Mouse (Mus musculus): ENCODE data around the gene Prpf6.
A peak's percentile ranks its signal among the peaks of the same experiment; 100 is the strongest.

Prpf6 gene

DNA sequence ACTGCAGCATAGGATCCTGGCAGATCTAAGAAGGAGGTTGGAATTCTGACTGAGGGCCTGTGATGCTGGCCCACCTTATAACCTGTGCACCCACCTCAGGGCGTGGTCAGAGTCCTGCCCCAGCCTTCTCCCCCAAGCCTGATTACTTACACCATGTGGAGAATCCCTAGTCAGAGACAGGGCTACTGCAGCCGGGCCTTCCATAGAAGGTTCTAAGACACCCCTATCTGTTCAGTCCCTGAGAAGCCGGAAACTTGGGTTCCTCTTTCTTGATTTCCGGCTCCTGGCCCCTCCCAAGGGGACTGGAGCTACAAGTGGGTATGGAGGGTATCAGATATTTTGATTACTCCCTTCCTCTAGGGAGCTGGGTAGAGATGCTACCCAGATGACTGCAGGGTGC, 99.9 kb downstream of the Prpf6 start:
- DNase-seq, result no peak

GRCm38 (mm10) chr2:181692304-181692703, 100.6 kb downstream of the Prpf6 start:
- no peak for DNase-seq

DNA sequence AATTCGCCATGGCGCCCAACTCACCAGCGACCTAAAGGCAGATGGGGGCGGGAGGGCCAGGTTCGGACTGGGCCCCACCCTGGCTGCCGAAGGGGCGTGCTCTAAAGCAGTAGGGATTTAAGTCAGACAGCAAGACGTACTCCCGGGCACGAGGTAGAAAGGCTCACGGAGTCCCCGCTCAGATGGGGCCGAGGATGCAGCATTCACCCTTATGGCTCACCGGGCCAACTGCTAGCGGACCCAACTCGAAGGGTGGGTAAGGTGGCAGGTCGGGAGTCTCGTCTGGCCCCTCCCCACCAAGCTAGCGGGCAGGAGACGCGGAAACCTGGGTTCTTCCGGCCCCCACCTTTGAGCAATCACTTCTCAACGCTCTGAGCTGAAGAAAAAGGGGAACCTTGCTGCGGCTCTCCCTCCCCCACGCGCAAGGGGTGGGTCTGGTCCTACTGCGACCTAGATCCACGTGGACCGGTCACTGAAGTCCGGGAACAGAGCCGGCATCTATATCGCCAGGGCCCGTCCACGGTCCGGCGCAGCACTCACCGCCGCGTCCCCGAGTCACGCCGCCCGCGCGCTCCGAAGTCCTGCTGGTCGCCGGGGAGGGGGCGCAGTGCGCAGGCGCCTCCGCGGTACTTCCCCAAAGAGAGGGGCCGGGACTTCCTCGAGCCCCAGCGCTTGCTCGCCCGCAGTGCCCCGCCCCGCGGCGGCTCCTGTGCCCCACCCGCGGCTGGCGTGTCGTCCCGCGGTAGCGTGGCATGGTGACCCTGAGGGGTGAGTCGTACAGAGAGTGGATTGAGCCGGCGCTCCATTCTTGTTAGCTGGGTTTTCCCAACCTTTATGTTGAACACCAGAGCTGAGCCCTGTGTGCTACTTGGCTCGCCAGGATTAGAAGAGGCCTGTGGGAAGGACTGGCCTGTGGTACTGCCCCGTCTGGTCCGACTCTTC, 101.9 kb downstream of the Prpf6 start, which contains the start of gene Rgs19:
Rgs19 (minus strand) TSS at position 639 of the 942 bp plus-strand sequence.
- DNase-seq, result peak; percentile 75

- DNase-seq, result no peak
Observed at GRCm38 (mm10) chr2:181694581-181694980, 102.9 kb downstream of the Prpf6 start.

DNA sequence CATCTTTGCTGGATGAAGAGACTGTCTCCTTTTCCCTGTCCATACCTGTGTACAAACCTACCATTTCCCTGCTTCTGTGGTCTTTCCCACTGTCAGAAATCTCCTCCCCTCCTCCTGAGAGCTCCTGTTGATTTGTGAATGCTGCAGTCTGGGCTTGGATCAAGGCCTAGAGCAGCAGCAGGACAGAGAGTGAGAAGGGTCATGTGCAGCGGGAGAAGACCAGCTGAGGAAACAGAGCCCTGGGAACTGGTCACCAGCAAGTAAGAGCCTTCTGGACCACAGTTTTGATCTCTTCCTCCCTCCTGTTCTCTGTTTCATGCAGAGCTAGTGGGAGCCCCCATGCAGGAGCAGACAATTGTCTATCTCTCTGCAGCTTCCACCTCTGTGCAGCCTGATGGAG, 104.1 kb downstream of the Prpf6 start:
- no peak for DNase-seq

GRCm38 (mm10) chr2:181696801-181697420, 105.2 kb downstream of the Prpf6 start:
- no peak for DNase-seq

DNA sequence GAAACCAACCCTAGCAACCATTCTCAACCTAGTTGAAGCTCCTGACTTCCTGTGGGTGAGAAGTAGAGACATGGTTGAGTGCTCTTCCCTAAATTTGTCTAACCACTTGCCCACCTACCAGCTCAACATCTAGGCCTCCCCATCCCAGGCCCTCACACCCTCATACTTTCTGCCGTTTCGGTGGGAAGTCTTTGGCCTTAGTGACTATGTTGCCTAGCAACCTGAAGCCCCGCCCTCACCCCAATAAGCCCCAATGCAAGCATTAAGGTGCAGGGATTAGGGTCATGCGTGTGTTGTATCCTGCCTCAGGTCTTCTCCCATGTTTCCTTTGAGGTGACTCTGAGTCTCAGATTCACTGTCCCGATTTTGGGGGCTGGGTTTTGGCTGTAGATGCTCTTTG, 106.6 kb downstream of the Prpf6 start, which contains the start of gene Lkaaear1:
Lkaaear1 (minus strand) TSS at position 202 of the 400 bp plus-strand sequence.
- no peak for DNase-seq
